Mouse (Mus musculus): Measurements from ENCODE around the gene Vav1. TPM values are rescaled to one million over a fixed set of nuclear protein-coding genes. Genes with fewer than 3 reads are reported as not detected.

Gene Vav1
- polyA plus RNA-seq, 1 experiment, result not detected

GRCm38 (mm10) chr17:57341568-57341967 is 62.7 kb downstream of the Vav1 start:
- Histone ChIP-seq H3K4me3 (ENCODE audit: low read depth, low read length) (no peak overlapping the region), H3K27ac (ENCODE audit: insufficient read depth, low read length) (no peak overlapping the region), H3K36me3 (ENCODE audit: control insufficient read depth, insufficient read depth, low read length, poor library complexity, severe bottlenecking) (no peaks in the 10 kb centered on the region), H3K9ac (ENCODE audit: low read depth, poor library complexity, severe bottlenecking) (no peak overlapping the region), H3K27me3 (ENCODE audit: control insufficient read depth, insufficient read depth, low read length, poor library complexity, severe bottlenecking) (no peaks in the 10 kb centered on the region), H3K9me3 (replicated peaks; ENCODE audit: control insufficient read depth, insufficient read depth, low read length, poor library complexity, severe bottlenecking) (no peaks in the 10 kb centered on the region), H3K4me1 (ENCODE audit: control insufficient read depth, insufficient read depth, low read length) (no peaks in the 10 kb centered on the region)
- TF ChIP-seq EP300 (IDR thresholded peaks at IDR 0.05; ENCODE audit: insufficient read depth, low read depth, low read length) (no peak), POLR2A (IDR thresholded peaks at IDR 0.05; ENCODE audit: insufficient read depth, low read length) (no peak), CTCF (IDR thresholded peaks at IDR 0.05; ENCODE audit: low read depth, low read length) (no peak)

- TF ChIP-seq CTCF (IDR thresholded peaks at IDR 0.05; ENCODE audit: low read depth, low read length), result no peak
- TF ChIP-seq POLR2A (IDR thresholded peaks at IDR 0.05; ENCODE audit: insufficient read depth, low read length), result no peak
- TF ChIP-seq EP300 (IDR thresholded peaks at IDR 0.05; ENCODE audit: insufficient read depth, low read depth, low read length), result no peak
- no peak overlapping the region for H3K27ac ChIP-seq (ENCODE audit: insufficient read depth, low read length)
- H3K4me1 ChIP-seq (ENCODE audit: control insufficient read depth, insufficient read depth, low read length), result no peaks in the 10 kb centered on the region
- H3K4me3 ChIP-seq (ENCODE audit: low read depth, low read length), result no peak overlapping the region
- H3K27me3 ChIP-seq (ENCODE audit: control insufficient read depth, insufficient read depth, low read length, poor library complexity, severe bottlenecking), result no peaks in the 10 kb centered on the region
- H3K9me3 ChIP-seq (replicated peaks; ENCODE audit: control insufficient read depth, insufficient read depth, low read length, poor library complexity, severe bottlenecking), result no peaks in the 10 kb centered on the region
- H3K36me3 ChIP-seq (ENCODE audit: control insufficient read depth, insufficient read depth, low read length, poor library complexity, severe bottlenecking), result no peaks in the 10 kb centered on the region
- no peak overlapping the region for H3K9ac ChIP-seq (ENCODE audit: low read depth, poor library complexity, severe bottlenecking)
Measured at GRCm38 (mm10) chr17:57344029-57344707, 65.3 kb downstream of the Vav1 start.

GRCm38 (mm10) chr17:57347017-57347416 is 68.1 kb downstream of the Vav1 start:
- Histone ChIP-seq H3K4me1 (ENCODE audit: control insufficient read depth, insufficient read depth, low read length) (no peaks in the 10 kb centered on the region), H3K36me3 (ENCODE audit: control insufficient read depth, insufficient read depth, low read length, poor library complexity, severe bottlenecking) (no peaks in the 10 kb centered on the region), H3K9ac (ENCODE audit: low read depth, poor library complexity, severe bottlenecking) (no peak overlapping the region), H3K27ac (ENCODE audit: insufficient read depth, low read length) (no peak overlapping the region), H3K9me3 (replicated peaks; ENCODE audit: control insufficient read depth, insufficient read depth, low read length, poor library complexity, severe bottlenecking) (no peaks in the 10 kb centered on the region), H3K4me3 (ENCODE audit: low read depth, low read length) (no peak overlapping the region), H3K27me3 (ENCODE audit: control insufficient read depth, insufficient read depth, low read length, poor library complexity, severe bottlenecking) (no peaks in the 10 kb centered on the region)
- no peak for TF ChIP-seq POLR2A (IDR thresholded peaks at IDR 0.05; ENCODE audit: insufficient read depth, low read length)
- no peak for TF ChIP-seq EP300 (IDR thresholded peaks at IDR 0.05; ENCODE audit: insufficient read depth, low read depth, low read length)
- TF ChIP-seq CTCF (IDR thresholded peaks at IDR 0.05; ENCODE audit: low read depth, low read length), result no peak

- H3K9me3 ChIP-seq (replicated peaks; ENCODE audit: control insufficient read depth, insufficient read depth, low read length, poor library complexity, severe bottlenecking), result no peaks in the 10 kb centered on the region
- H3K4me1 ChIP-seq (ENCODE audit: control insufficient read depth, insufficient read depth, low read length), result no peaks in the 10 kb centered on the region
- no peaks in the 10 kb centered on the region for H3K27me3 ChIP-seq (ENCODE audit: control insufficient read depth, insufficient read depth, low read length, poor library complexity, severe bottlenecking)
- no peak for TF ChIP-seq CTCF (IDR thresholded peaks at IDR 0.05; ENCODE audit: low read depth, low read length)
- TF ChIP-seq EP300 (IDR thresholded peaks at IDR 0.05; ENCODE audit: insufficient read depth, low read depth, low read length), result no peak
- TF ChIP-seq POLR2A (IDR thresholded peaks at IDR 0.05; ENCODE audit: insufficient read depth, low read length), result no peak
- no peak overlapping the region for H3K4me3 ChIP-seq (ENCODE audit: low read depth, low read length)
- H3K36me3 ChIP-seq (ENCODE audit: control insufficient read depth, insufficient read depth, low read length, poor library complexity, severe bottlenecking), result no peaks in the 10 kb centered on the region
- H3K27ac ChIP-seq (ENCODE audit: insufficient read depth, low read length), result no peak overlapping the region
- H3K9ac ChIP-seq (ENCODE audit: low read depth, poor library complexity, severe bottlenecking), result no peak overlapping the region
Measured at GRCm38 (mm10) chr17:57347781-57348180, 68.9 kb downstream of the Vav1 start.

- no peaks in the 10 kb centered on the region for H3K36me3 ChIP-seq (ENCODE audit: control insufficient read depth, insufficient read depth, low read length, poor library complexity, severe bottlenecking)
- no peaks in the 10 kb centered on the region for H3K4me1 ChIP-seq (ENCODE audit: control insufficient read depth, insufficient read depth, low read length)
- TF ChIP-seq EP300 (IDR thresholded peaks at IDR 0.05; ENCODE audit: insufficient read depth, low read depth, low read length), result no peak
- no peak for TF ChIP-seq CTCF (IDR thresholded peaks at IDR 0.05; ENCODE audit: low read depth, low read length)
- H3K9ac ChIP-seq (ENCODE audit: low read depth, poor library complexity, severe bottlenecking), result no peak overlapping the region
- no peaks in the 10 kb centered on the region for H3K27me3 ChIP-seq (ENCODE audit: control insufficient read depth, insufficient read depth, low read length, poor library complexity, severe bottlenecking)
- H3K27ac ChIP-seq (ENCODE audit: insufficient read depth, low read length), result no peak overlapping the region
- H3K4me3 ChIP-seq (ENCODE audit: low read depth, low read length), result no peak overlapping the region
- H3K9me3 ChIP-seq (replicated peaks; ENCODE audit: control insufficient read depth, insufficient read depth, low read length, poor library complexity, severe bottlenecking), result no peaks in the 10 kb centered on the region
Measured at GRCm38 (mm10) chr17:57349067-57349466, 70.2 kb downstream of the Vav1 start.

GRCm38 (mm10) chr17:57350212-57350611 is 71.3 kb downstream of the Vav1 start:
- Histone ChIP-seq H3K36me3 (ENCODE audit: control insufficient read depth, insufficient read depth, low read length, poor library complexity, severe bottlenecking) (no peaks in the 10 kb centered on the region), H3K9ac (ENCODE audit: low read depth, poor library complexity, severe bottlenecking) (no peak overlapping the region), H3K27me3 (ENCODE audit: control insufficient read depth, insufficient read depth, low read length, poor library complexity, severe bottlenecking) (no peaks in the 10 kb centered on the region), H3K27ac (ENCODE audit: insufficient read depth, low read length) (no peak overlapping the region), H3K4me1 (ENCODE audit: control insufficient read depth, insufficient read depth, low read length) (no peaks in the 10 kb centered on the region), H3K4me3 (ENCODE audit: low read depth, low read length) (no peak overlapping the region), H3K9me3 (replicated peaks; ENCODE audit: control insufficient read depth, insufficient read depth, low read length, poor library complexity, severe bottlenecking) (no peaks in the 10 kb centered on the region)
- TF ChIP-seq POLR2A (IDR thresholded peaks at IDR 0.05; ENCODE audit: insufficient read depth, low read length), result no peak
- no peak for TF ChIP-seq CTCF (IDR thresholded peaks at IDR 0.05; ENCODE audit: low read depth, low read length)
- no peak for TF ChIP-seq EP300 (IDR thresholded peaks at IDR 0.05; ENCODE audit: insufficient read depth, low read depth, low read length)
